Mouse (Mus musculus) left cerebral cortex, adult 2 months (tissue): ENCODE data around the gene March9. TPM values are rescaled to one million over a fixed set of nuclear protein-coding genes. Genes with fewer than 3 reads are reported as not detected.
"Not testable (repeated sequence)": the region's sequence is repeated elsewhere in the genome, so short reads cannot be mapped to it uniquely, and the experiment has no call there.

ENCODE experiments used
- DNase-seq, 2 experiments: peaks; one replicate each; pipeline ENCODE4 v3.0.0; 2021 to 2022; ENCODE audit warnings: low spot score in 2 of 2, mixed read lengths in 1 of 2; ENCODE audit errors: extremely low spot score in 1 of 2
- H3K27ac ChIP-seq: fragments of 200-600 bp; 2 replicates; pipeline ENCODE4 v1.8.1; 2022
- H3K4me3 ChIP-seq: fragments of 200-600 bp; 2 replicates; pipeline ENCODE4 v1.8.1; 2022
- CTCF ChIP-seq: fragments of 200-600 bp; IDR thresholded peaks from 2 replicates; pipeline ENCODE4 v1.8.1; 2022; ENCODE audit warnings: antibody characterized with exemption, mild to moderate bottlenecking, moderate library complexity
- intact Hi-C: fragments of 180-260 bp; cut with DNase I; formaldehyde crosslinking; loops from one replicate; pipeline ENCODE4 v1.15.1; 2025
- total RNA-seq, 2 experiments: library from RNA; stranded (reverse); gene quantifications; 2 replicates each; pipeline ENCODE4 v1.2.3; 2021

March9 gene
- total RNA-seq, 2 experiments from 2014 or later: 18.1 to 22.5 TPM

- H3K27ac ChIP-seq: peak overlapping the region; percentile 96
- H3K4me3 ChIP-seq: peak overlapping the region; percentile 85
- DNase-seq: peak; percentile 73 to 82
- intact Hi-C loops: no loop called here
- no peak for TF ChIP-seq CTCF
Observed at GRCm38 (mm10) chr10:127078677-127079575, 18.9 kb upstream of the March9 start.

GRCm38 (mm10) chr10:127078001-127078676, 18.2 kb upstream of the March9 start:
- Histone ChIP-seq H3K4me3 (peak overlapping the region; percentile 85), H3K27ac (peak overlapping the region; percentile 96)
- peak; percentile 54 to 70 for DNase-seq
- TF ChIP-seq CTCF: no peak
- intact Hi-C loops: no loop called here

GRCm38 (mm10) chr10:127077515-127077914, 17.5 kb upstream of the March9 start:
- Histone ChIP-seq H3K4me3 (peak overlapping the region; percentile 85), H3K27ac (peak overlapping the region; percentile 96)
- intact Hi-C loops: no loop called here
- TF ChIP-seq CTCF: no peak
- DNase-seq: peak in 1 of 2 experiments; percentile 51

GRCm38 (mm10) chr10:127076082-127076481, 16.1 kb upstream of the March9 start:
- peak overlapping the region; percentile 96 for H3K27ac ChIP-seq
- intact Hi-C loops: no loop called here

GRCm38 (mm10) chr10:127075651-127076050, 15.7 kb upstream of the March9 start:
- Histone ChIP-seq H3K4me3 (no peak overlapping the region), H3K27ac (no peak overlapping the region)
- intact Hi-C loops: no loop called here
- TF ChIP-seq CTCF: no peak
- no peak for DNase-seq

More at GRCm38 (mm10) chr10:127076082-127076481, 16.1 kb upstream of the March9 start:
- no peak overlapping the region for H3K4me3 ChIP-seq
- DNase-seq: no peak
- TF ChIP-seq CTCF: no peak

- DNase-seq: no peak
- intact Hi-C loops: no loop called here
- no peak for TF ChIP-seq CTCF
Observed at GRCm38 (mm10) chr10:127075080-127075479, 15.1 kb upstream of the March9 start, which contains the start of gene Agap2. Gene Agap2 (plus strand): TSS chr10:127075284.

GRCm38 (mm10) chr10:127073981-127074380, 14.0 kb upstream of the March9 start:
- DNase-seq: no peak
- no peak for TF ChIP-seq CTCF
- intact Hi-C loops: no loop called here

More at GRCm38 (mm10) chr10:127075080-127075479, 15.1 kb upstream of the March9 start, which contains the start of gene Agap2:
- H3K4me3 ChIP-seq: no peak within 1 kb of the TSS
- H3K27ac ChIP-seq: peak within 1 kb of the TSS; percentile 96; the same call in 1 of the 2 replicates

GRCm38 (mm10) chr10:127072969-127073368, 13.0 kb upstream of the March9 start:
- intact Hi-C loops, H3K4me3 ChIP-seq, DNase-seq, H3K27ac ChIP-seq: not testable (repeated sequence)

More at GRCm38 (mm10) chr10:127073981-127074380, 14.0 kb upstream of the March9 start:
- no peak overlapping the region for H3K4me3 ChIP-seq
- no peak overlapping the region for H3K27ac ChIP-seq

- H3K27ac ChIP-seq, intact Hi-C loops: not testable (repeated sequence)
- peak; percentile 37 for TF ChIP-seq CTCF
Observed at GRCm38 (mm10) chr10:127072270-127072669, 12.3 kb upstream of the March9 start.

GRCm38 (mm10) chr10:127071203-127071602, 11.2 kb upstream of the March9 start:
- peak overlapping the region; percentile 90 for H3K27ac ChIP-seq
- H3K4me3 ChIP-seq: peak overlapping the region; percentile 71
- no peak for DNase-seq
- TF ChIP-seq CTCF: no peak
- intact Hi-C loops: no loop called here

More at GRCm38 (mm10) chr10:127072270-127072669, 12.3 kb upstream of the March9 start:
- not testable (repeated sequence) for H3K4me3 ChIP-seq, DNase-seq

- peak; percentile 82 to 89 for DNase-seq
- TF ChIP-seq CTCF: no peak
- Histone ChIP-seq H3K4me3 (peak within 1 kb of the TSS; percentile 71), H3K27ac (peak within 1 kb of the TSS; percentile 90)
- intact Hi-C loops: no loop called here
Observed at GRCm38 (mm10) chr10:127070190-127071121, 10.5 kb upstream of the March9 start, which contains the start of gene Tspan31. Gene Tspan31 (minus strand): TSS chr10:127070264.
